ENCODE assay signal across 29 mouse cellular contexts in genomic region chr2:9758983-9759382, GRCm38 (mm10).
"Had no signal": no experiment of that assay in that cellular context is flagged by ENCODE, and none has a peak within 500 bp of the region (broad histone marks: within the 10 kb centered on the region; RNA-seq: fewer than 3 reads in every experiment).

No protein-coding gene starts in this region.

- DNase-seq: left cerebral cortex, postnatal 4 days; liver; liver, embryonic 13.5 days; liver, postnatal 0 days; lung, adult 18-20 months; lung, adult 2 months; lung, embryonic 14.5 days; lung, postnatal 10 days; lung, postnatal 14 days; lung, postnatal 36 days; lung, postnatal 4 days; midbrain, embryonic 14.5 days had no signal

- H3K4me3 ChIP-seq: limb, embryonic 10.5 days; limb, embryonic 12.5 days; limb, embryonic 13.5 days; limb, embryonic 15.5 days; liver, embryonic 12.5 days; liver, embryonic 13.5 days; liver, embryonic 15.5 days; lung, embryonic 15.5 days; megakaryocyte, embryonic 14.5 days; midbrain, embryonic 10.5 days; midbrain, embryonic 12.5 days; midbrain, embryonic 13.5 days; midbrain, embryonic 15.5 days; neural tube, embryonic 12.5 days had no signal

- H3K4me2 ChIP-seq: limb, embryonic 12.5 days; limb, embryonic 13.5 days; limb, embryonic 15.5 days; liver, embryonic 11.5 days; liver, embryonic 12.5 days; liver, embryonic 13.5 days; liver, embryonic 15.5 days; lung, embryonic 14.5 days; lung, embryonic 15.5 days; midbrain, embryonic 11.5 days; midbrain, embryonic 12.5 days; midbrain, embryonic 13.5 days; midbrain, embryonic 15.5 days; neural tube, embryonic 12.5 days had no signal

- H3K27ac ChIP-seq: limb, embryonic 10.5 days; limb, embryonic 12.5 days; limb, embryonic 13.5 days; limb, embryonic 15.5 days; liver, embryonic 12.5 days; liver, embryonic 13.5 days; liver, embryonic 14.5 days; liver, embryonic 15.5 days; lung, embryonic 15.5 days; macrophage; midbrain, embryonic 10.5 days; midbrain, embryonic 12.5 days; midbrain, embryonic 13.5 days; midbrain, embryonic 15.5 days; neural tube, embryonic 12.5 days had no signal

- H3K27me3 ChIP-seq: limb, embryonic 12.5 days; limb, embryonic 15.5 days; liver, embryonic 12.5 days; liver, embryonic 13.5 days; liver, embryonic 15.5 days; lung, embryonic 15.5 days; megakaryocyte, embryonic 14.5 days; midbrain, embryonic 12.5 days; midbrain, embryonic 13.5 days; midbrain, embryonic 15.5 days; neural tube, embryonic 12.5 days had no signal

- H3K9me3 ChIP-seq: limb, embryonic 10.5 days; limb, embryonic 12.5 days; limb, embryonic 13.5 days; limb, embryonic 15.5 days; liver, embryonic 12.5 days; liver, embryonic 13.5 days; liver, embryonic 15.5 days; lung, embryonic 15.5 days; megakaryocyte, embryonic 14.5 days; midbrain, embryonic 10.5 days; midbrain, embryonic 12.5 days; midbrain, embryonic 13.5 days; midbrain, embryonic 15.5 days; neural tube, embryonic 12.5 days had no signal

- H3K4me1 ChIP-seq: limb, embryonic 15.5 days; liver, embryonic 12.5 days; liver, embryonic 13.5 days; liver, embryonic 15.5 days; lung, embryonic 15.5 days; megakaryocyte, embryonic 14.5 days; midbrain, embryonic 10.5 days; midbrain, embryonic 12.5 days; midbrain, embryonic 13.5 days; midbrain, embryonic 15.5 days; neural tube, embryonic 12.5 days had no signal

- H3K36me3 ChIP-seq: limb, embryonic 10.5 days; limb, embryonic 12.5 days; limb, embryonic 13.5 days; limb, embryonic 15.5 days; liver, embryonic 12.5 days; liver, embryonic 13.5 days; liver, embryonic 15.5 days; lung, embryonic 15.5 days; midbrain, embryonic 10.5 days; midbrain, embryonic 12.5 days; midbrain, embryonic 13.5 days; midbrain, embryonic 15.5 days; neural tube, embryonic 12.5 days had no signal

- H3K9ac ChIP-seq: limb, embryonic 12.5 days; limb, embryonic 13.5 days; limb, embryonic 15.5 days; liver, embryonic 12.5 days; liver, embryonic 13.5 days; liver, embryonic 14.5 days; liver, embryonic 15.5 days; liver, postnatal 0 days; lung, embryonic 14.5 days; lung, embryonic 15.5 days; midbrain, embryonic 12.5 days; midbrain, embryonic 13.5 days; midbrain, embryonic 15.5 days; neural tube, embryonic 12.5 days had no signal
